11 mouse cellular contexts compared by ENCODE assay signal in genomic region chr5:148052846-148053608, GRCm38 (mm10).
DNase-seq lines count a peak whose midpoint lies in the region; ATAC-seq and TF ChIP-seq lines count a peak whose summit lies in the region.
"Had no signal": no experiment of that assay in that cellular context is flagged by ENCODE, and none has a peak within 500 bp of the region (broad histone marks: within the 10 kb centered on the region; RNA-seq: fewer than 3 reads in every experiment).

No protein-coding gene starts in this region.

- 62% methylated on average over 13 of the region's 13 CpGs for WGBS in hindbrain, embryonic 14.5 days
- WGBS in hindbrain, embryonic 10.5 days = 86% methylated on average over 13 of the region's 13 CpGs
- 67% methylated on average over 13 of the region's 13 CpGs for WGBS in heart, embryonic 15.5 days
- WGBS in liver, embryonic 12.5 days (ENCODE audit: insufficient replicate concordance) = 67% methylated on average over 13 of the region's 13 CpGs

- no peak for DNase-seq in hindbrain, embryonic 14.5 days (ENCODE audit: low spot score)
- no peak for DNase-seq in hindbrain, embryonic 10.5 days (ENCODE audit: low spot score)
- DNase-seq in adipocyte (ENCODE audit: low spot score) = peak; percentile 5
- peak; percentile 41 for DNase-seq in brain, embryonic 14.5 days (ENCODE audit: low read depth)
- no peak for DNase-seq in B cell, adult 2 months
- DNase-seq in left cerebral cortex, adult 8-10 months (ENCODE audit: low spot score in 2 of 2) = no peak

- no peak for TF ChIP-seq POLR2A in brain, embryonic 14.5 days (IDR thresholded peaks at IDR 0.05; ENCODE audit: borderline replicate concordance, extremely low read depth, insufficient read depth, insufficient read length, poor library complexity, severe bottlenecking)

- H3K4me3 ChIP-seq in hindbrain, embryonic 14.5 days (replicated peaks; ENCODE audit: low read length) = no peak overlapping the region
- no peak overlapping the region for H3K4me3 ChIP-seq in hindbrain, embryonic 10.5 days
- H3K4me3 ChIP-seq in heart, embryonic 15.5 days = no peak overlapping the region
- H3K4me3 ChIP-seq in liver, embryonic 12.5 days = no peak overlapping the region
- H3K4me3 ChIP-seq: embryonic facial prominence, embryonic 15.5 days had no signal

- H3K9me3 ChIP-seq in hindbrain, embryonic 14.5 days (ENCODE audit: control insufficient read depth, low read length) = no peaks in the 10 kb centered on the region
- no peaks in the 10 kb centered on the region for H3K9me3 ChIP-seq in hindbrain, embryonic 10.5 days
- H3K9me3 ChIP-seq in heart, embryonic 15.5 days (replicated peaks) = no peaks in the 10 kb centered on the region
- H3K9me3 ChIP-seq in liver, embryonic 12.5 days (replicated peaks) = 0 out of 2 replicates have a peak, but pooled peaks cover 3% of the 10 kb centered on the region
- H3K9me3 ChIP-seq: embryonic facial prominence, embryonic 15.5 days had no signal

- H3K27ac ChIP-seq in hindbrain, embryonic 14.5 days = no peak overlapping the region
- H3K27ac ChIP-seq in hindbrain, embryonic 10.5 days = no peak overlapping the region
- no peak overlapping the region for H3K27ac ChIP-seq in heart, embryonic 15.5 days
- H3K27ac ChIP-seq in liver, embryonic 12.5 days = no peak overlapping the region
- H3K27ac ChIP-seq: embryonic facial prominence, embryonic 15.5 days had no signal

- no peak overlapping the region for H3K9ac ChIP-seq in hindbrain, embryonic 14.5 days
- no peak overlapping the region for H3K9ac ChIP-seq in heart, embryonic 15.5 days
- no peak overlapping the region for H3K9ac ChIP-seq in liver, embryonic 12.5 days
- H3K9ac ChIP-seq: embryonic facial prominence, embryonic 15.5 days had no signal

- H3K4me2 ChIP-seq in hindbrain, embryonic 14.5 days (replicated peaks) = no peak overlapping the region
- no peak overlapping the region for H3K4me2 ChIP-seq in heart, embryonic 15.5 days
- H3K4me2 ChIP-seq in liver, embryonic 12.5 days = no peak overlapping the region
- H3K4me2 ChIP-seq: embryonic facial prominence, embryonic 15.5 days; liver, embryonic 11.5 days; midbrain, embryonic 11.5 days had no signal

- H3K36me3 ChIP-seq in hindbrain, embryonic 14.5 days (replicated peaks; ENCODE audit: control insufficient read depth, insufficient read depth) = no peaks in the 10 kb centered on the region
- H3K36me3 ChIP-seq in hindbrain, embryonic 10.5 days = no peaks in the 10 kb centered on the region
- no peaks in the 10 kb centered on the region for H3K36me3 ChIP-seq in heart, embryonic 15.5 days
- no peaks in the 10 kb centered on the region for H3K36me3 ChIP-seq in liver, embryonic 12.5 days
- H3K36me3 ChIP-seq: embryonic facial prominence, embryonic 15.5 days had no signal

- TF ChIP-seq CTCF in brain, embryonic 14.5 days (IDR thresholded peaks at IDR 0.05; ENCODE audit: borderline replicate concordance, extremely low read depth, insufficient read depth, insufficient read length) = no peak

- no peaks in the 10 kb centered on the region for H3K4me1 ChIP-seq in hindbrain, embryonic 14.5 days (replicated peaks; ENCODE audit: control insufficient read depth, insufficient read depth, low read length)
- H3K4me1 ChIP-seq in hindbrain, embryonic 10.5 days (replicated peaks) = no peaks in the 10 kb centered on the region
- H3K4me1 ChIP-seq in heart, embryonic 15.5 days (replicated peaks) = no peaks in the 10 kb centered on the region
- H3K4me1 ChIP-seq in liver, embryonic 12.5 days = no peaks in the 10 kb centered on the region
- H3K4me1 ChIP-seq: embryonic facial prominence, embryonic 15.5 days had no signal

- peak; percentile 66; the same call in 1 of the 2 replicates for ATAC-seq in hindbrain, embryonic 14.5 days (ENCODE audit: low FRiP score)
- peak; percentile 43; the same call in 1 of the 2 replicates for ATAC-seq in heart, embryonic 15.5 days (replicated peaks; ENCODE audit: insufficient number of reproducible peaks, insufficient read depth, low FRiP score, low read depth)
- ATAC-seq in liver, embryonic 12.5 days = no peak

- no peaks in the 10 kb centered on the region for H3K27me3 ChIP-seq in hindbrain, embryonic 14.5 days (ENCODE audit: control insufficient read depth, insufficient read depth, low read length)
- H3K27me3 ChIP-seq in hindbrain, embryonic 10.5 days (ENCODE audit: insufficient read depth, poor library complexity, severe bottlenecking) = no peaks in the 10 kb centered on the region
- no peaks in the 10 kb centered on the region for H3K27me3 ChIP-seq in heart, embryonic 15.5 days
- no peaks in the 10 kb centered on the region for H3K27me3 ChIP-seq in liver, embryonic 12.5 days (replicated peaks)
- H3K27me3 ChIP-seq: embryonic facial prominence, embryonic 15.5 days had no signal

Comparison
In these comparisons a context has a peak if more than half of its experiments do, and no peak if none do; other contexts are left out.
1. DNase-seq: peak in adipocyte (single experiment) and brain, embryonic 14.5 days (single experiment); none in hindbrain, embryonic 14.5 days (single experiment), hindbrain, embryonic 10.5 days (single experiment), B cell, adult 2 months (0 of 2) and left cerebral cortex, adult 8-10 months (0 of 2).